Mouse (Mus musculus) hindbrain, postnatal 0 days (tissue): ENCODE data around the gene Ttc26. TPM values are rescaled to one million over a fixed set of nuclear protein-coding genes. Genes with fewer than 3 reads are reported as not detected.
"Not testable (repeated sequence)": the region's sequence is repeated elsewhere in the genome, so short reads cannot be mapped to it uniquely, and the experiment has no call there.

Experiments used
- ATAC-seq: fragments of 200-750 bp; cut with Nextera tagmentation; 2 replicates; pipeline ENCODE4 v1.8.0; 2017; ENCODE audit warnings: mild to moderate bottlenecking, moderate TSS enrichment, moderate library complexity
- DNase-seq: peaks from one replicate; pipeline ENCODE4 v3.0.0-alpha.2; 2015; ENCODE audit warnings: low spot score
- H3K27ac ChIP-seq: fragments of 300-500 bp; sonication (generic); 2 replicates; pipeline ENCODE4 v1.5.1; 2014; ENCODE audit warnings: mild to moderate bottlenecking
- H3K27me3 ChIP-seq: fragments of 300-500 bp; sonication (generic); 2 replicates; pipeline ENCODE4 v1.6.1; 2014; ENCODE audit warnings: low read length, mixed read lengths; ENCODE audit not compliant: insufficient read depth
- H3K36me3 ChIP-seq: fragments of 300-500 bp; sonication (generic); 2 replicates; pipeline ENCODE4 v1.6.1; 2014; ENCODE audit warnings: low read length, mixed read lengths; ENCODE audit not compliant: insufficient read depth
- H3K4me1 ChIP-seq: fragments of 300-500 bp; sonication (generic); 2 replicates; pipeline ENCODE4 v1.6.1; 2014; ENCODE audit warnings: antibody characterized with exemption, low read length, mixed read lengths; ENCODE audit not compliant: insufficient read depth
- H3K4me2 ChIP-seq: fragments of 300-500 bp; sonication (generic); 2 replicates; pipeline ENCODE4 v1.6.1; 2014; ENCODE audit warnings: low read depth, mild to moderate bottlenecking, low read length, moderate library complexity, mixed read lengths
- H3K4me3 ChIP-seq: fragments of 300-500 bp; sonication (generic); 2 replicates; pipeline ENCODE4 v1.5.1; 2014; ENCODE audit warnings: low read length
- H3K9ac ChIP-seq: fragments of 300-500 bp; sonication (generic); replicated peaks from 2 replicates; pipeline ENCODE4 v1.6.1; 2014; ENCODE audit warnings: mild to moderate bottlenecking, low read length, moderate library complexity, mixed read lengths
- H3K9me3 ChIP-seq: fragments of 300-500 bp; sonication (generic); 2 replicates; pipeline ENCODE4 v1.6.1; 2016; ENCODE audit warnings: low read length, mixed read lengths
- CTCF ChIP-seq: IDR thresholded peaks from 2 replicates; pipeline ENCODE4 v1.5.1; 2016; ENCODE audit warnings: antibody characterized with exemption, control low read depth, low read depth
- WGBS: fragments of 180-500 bp; shearing (Covaris S2); extraction: QIAGEN DNeasy Blood & Tissue Kit; methylation state at CpG from one replicate; pipeline ENCODE4 v1.1.7; 2014; 5-methylcytosine and 5-hydroxymethylcytosine counted together
- polyA plus RNA-seq: library from polyadenylated mRNA; unstranded; fragments of >200 nt; fragmentation: Nextera tagmentation; extraction: Ambion mirVana; gene quantifications from 2 replicates; pipeline ENCODE4 v1.2.1, GENCODE M21; 2015
- total RNA-seq: library from RNA; depleted of rRNA; stranded (reverse); fragments of >200 nt; gene quantifications from 2 replicates; pipeline ENCODE4 v1.2.3, GENCODE M21; 2014; rRNA removed

Ttc26 gene
- total and polyA plus RNA-seq, 2 experiments from 2014 or later, result 2.5 to 5.0 TPM

- H3K4me2 ChIP-seq, result no peak overlapping the region
- peaks cover 23% of the 10 kb centered on the region; the same call in 1 of the 2 replicates for H3K36me3 ChIP-seq
- DNase-seq, result no peak
- no peaks in the 10 kb centered on the region for H3K27me3 ChIP-seq
- no peak for ATAC-seq
- H3K4me3 ChIP-seq, result no peak overlapping the region
- no peak for TF ChIP-seq CTCF
- no peak overlapping the region for H3K27ac ChIP-seq
- 91% methylated on average over 4 of the region's 4 CpGs for WGBS
- no peaks in the 10 kb centered on the region for H3K9me3 ChIP-seq
- no peak overlapping the region for H3K9ac ChIP-seq
- no peaks in the 10 kb centered on the region for H3K4me1 ChIP-seq
Observed at GRCm38 (mm10) chr6:38453049-38453448, 71.8 kb downstream of the Ttc26 start.

DNA sequence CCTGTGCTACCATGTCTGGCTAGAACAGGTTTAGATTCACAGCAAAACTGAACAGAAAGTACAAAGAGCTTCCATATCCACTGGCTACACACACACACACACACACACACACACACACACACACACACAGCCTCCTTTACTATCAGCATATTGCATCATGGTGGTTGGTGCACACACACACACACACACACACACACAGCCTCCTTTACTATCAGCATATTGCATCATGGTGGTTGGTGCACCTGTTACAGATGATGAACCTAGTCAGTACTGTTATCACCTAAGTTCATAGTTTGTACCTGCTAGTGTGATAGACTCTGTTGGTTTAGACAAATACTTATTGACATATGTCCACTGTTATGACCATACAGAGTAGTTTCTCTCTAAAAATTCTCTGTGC, 75.2 kb downstream of the Ttc26 start:
- H3K27me3 ChIP-seq, ATAC-seq, H3K4me2 ChIP-seq, H3K9me3 ChIP-seq, DNase-seq, H3K4me1 ChIP-seq, H3K27ac ChIP-seq, H3K9ac ChIP-seq, H3K4me3 ChIP-seq: not testable (repeated sequence)
- peaks cover 13% of the 10 kb centered on the region; the same call in 1 of the 2 replicates for H3K36me3 ChIP-seq

DNA sequence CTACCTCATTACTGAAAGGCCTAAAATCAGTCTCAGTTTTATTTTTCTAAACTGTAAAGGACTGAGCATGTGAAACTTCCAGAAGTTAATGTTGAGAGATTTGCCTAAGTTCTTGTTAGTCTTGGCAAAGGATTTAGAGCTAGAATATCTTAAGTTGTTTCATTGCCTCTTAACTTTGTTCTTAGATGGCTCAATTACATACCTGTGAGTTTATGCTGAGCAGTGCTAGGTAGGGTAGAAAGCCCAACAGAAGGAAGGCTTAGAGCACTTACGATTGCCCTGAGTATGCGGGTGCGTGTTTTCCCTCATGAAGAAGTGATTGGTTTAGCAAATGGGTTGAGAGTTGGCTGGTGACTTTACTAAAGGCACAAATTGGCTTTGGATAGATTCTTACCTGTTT, 76.8 kb downstream of the Ttc26 start:
- Histone ChIP-seq H3K4me3 (no peak overlapping the region), H3K4me1 (no peaks in the 10 kb centered on the region), H3K9ac (no peak overlapping the region), H3K27me3 (no peaks in the 10 kb centered on the region), H3K36me3 (peaks cover 16% of the 10 kb centered on the region; the same call in 1 of the 2 replicates), H3K27ac (no peak overlapping the region), H3K9me3 (no peaks in the 10 kb centered on the region), H3K4me2 (no peak overlapping the region)
- ATAC-seq (no peak), DNase-seq (no peak)
- WGBS, result 97% methylated on average over 3 of the region's 3 CpGs
- no peak for TF ChIP-seq CTCF

DNA sequence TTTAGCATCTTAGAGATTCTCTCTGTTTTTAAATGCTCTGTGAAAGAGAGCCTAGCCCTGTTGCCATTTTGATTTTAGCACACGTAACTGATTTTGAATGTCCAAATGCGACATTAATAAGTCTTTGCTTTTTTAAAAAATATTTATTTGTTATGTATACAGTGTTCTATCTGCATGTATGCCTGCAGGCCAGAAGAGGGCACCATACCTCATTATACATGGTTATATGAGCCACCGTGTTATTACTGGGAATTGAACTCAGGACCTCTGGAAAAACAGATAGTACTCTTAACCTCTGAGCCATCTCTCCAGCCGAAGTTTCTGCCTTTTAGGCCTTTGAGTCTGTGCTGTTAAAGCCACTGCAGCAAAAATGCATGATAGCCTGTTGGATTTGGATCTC, 88.3 kb downstream of the Ttc26 start:
- Histone ChIP-seq H3K9me3 (no peaks in the 10 kb centered on the region), H3K36me3 (peaks cover 10% of the 10 kb centered on the region; the same call in 1 of the 2 replicates), H3K27ac (no peak overlapping the region), H3K4me2 (no peak overlapping the region), H3K4me1 (no peaks in the 10 kb centered on the region), H3K9ac (no peak overlapping the region), H3K4me3 (no peak overlapping the region), H3K27me3 (no peaks in the 10 kb centered on the region)
- peak; percentile 37 for TF ChIP-seq CTCF
- ATAC-seq, result no peak
- no peak for DNase-seq
- WGBS, result 92% methylated on average over 4 of the region's 4 CpGs

Other genes starting within 250 kb of the Ttc26 start
- gene D630045J12Rik, start 127.5 kb upstream of the Ttc26 start, total RNA-seq, result 31.9 and 32.0 TPM in 2 replicates
- gene D630045J12Rik, start 127.5 kb upstream of the Ttc26 start, polyA plus RNA-seq, result 6.4 and 7.6 TPM in 2 replicates
- gene Zc3hav1l, start 82.2 kb upstream of the Ttc26 start, total RNA-seq, result 6.1 and 7.9 TPM in 2 replicates
- 2.7 and 2.9 TPM in 2 replicates for gene Zc3hav1l, start 82.2 kb upstream of the Ttc26 start, polyA plus RNA-seq
- 5.0 and 7.0 TPM in 2 replicates for gene Zc3hav1, start 26.9 kb upstream of the Ttc26 start, total RNA-seq
- 2.3 and 2.9 TPM in 2 replicates for gene Zc3hav1, start 26.9 kb upstream of the Ttc26 start, polyA plus RNA-seq
- gene Ubn2, start 52.5 kb downstream of the Ttc26 start, total RNA-seq, result 22.5 and 25.1 TPM in 2 replicates
- 12.3 and 14.2 TPM in 2 replicates for gene Ubn2, start 52.5 kb downstream of the Ttc26 start, polyA plus RNA-seq
- gene Fmc1, start 152.0 kb downstream of the Ttc26 start, total RNA-seq, result 22.5 and 55.8 TPM in 2 replicates
- gene Fmc1, start 152.0 kb downstream of the Ttc26 start, polyA plus RNA-seq, result 256 and 260 TPM in 2 replicates
- 45.0 and 54.3 TPM in 2 replicates for gene Luc7l2, start 169.9 kb downstream of the Ttc26 start, total RNA-seq
- 36.7 and 44.4 TPM in 2 replicates for gene Luc7l2, start 169.9 kb downstream of the Ttc26 start, polyA plus RNA-seq